Mouse (Mus musculus): ENCODE results near the gene Kcna10. TPM values are rescaled to one million over a fixed set of nuclear protein-coding genes. Genes with fewer than 3 reads are reported as not detected.

Gene Kcna10
- total RNA-seq, 2 experiments from 2014 or later = not detected

DNA sequence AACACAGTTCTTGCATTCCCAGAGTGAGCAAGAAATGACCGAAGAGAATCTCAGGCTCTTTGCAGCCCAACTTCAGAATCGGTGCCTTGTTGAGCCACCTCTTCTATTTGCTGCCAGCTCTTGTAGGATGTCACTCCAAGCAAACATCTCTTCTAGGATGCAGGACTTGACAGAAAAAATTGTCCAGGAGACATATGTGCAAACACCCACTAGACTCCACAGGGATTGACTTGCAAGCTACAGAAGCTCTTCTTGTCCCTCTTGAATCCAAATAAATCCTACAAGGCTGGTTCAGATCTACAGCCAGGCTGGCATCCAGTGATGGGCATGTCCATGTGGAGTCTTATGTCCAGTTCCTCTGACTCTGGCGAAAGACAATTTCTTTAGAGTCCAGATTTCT lies 21.6 kb downstream of the Kcna10 start:
- no peak for DNase-seq

DNA sequence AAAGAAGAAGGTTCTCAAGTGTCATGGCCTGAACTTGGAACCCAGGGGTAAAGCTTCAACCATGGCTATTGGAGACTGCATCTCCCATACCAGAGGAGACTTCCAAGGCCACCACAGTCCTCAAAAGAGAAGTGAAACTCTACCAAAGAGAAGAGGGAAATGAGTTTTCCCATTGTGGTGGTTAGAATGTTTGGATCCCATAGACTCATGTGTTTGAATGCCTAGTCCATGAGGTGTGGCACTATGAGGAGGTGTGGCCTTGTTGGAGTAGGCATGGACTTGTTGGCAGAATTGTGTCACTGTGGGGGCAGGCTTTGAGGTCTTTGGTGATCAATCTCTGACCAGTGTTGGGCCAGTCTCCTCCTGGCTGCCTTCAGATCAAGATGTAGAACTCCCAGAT lies 22.3 kb downstream of the Kcna10 start:
- no peak for DNase-seq

DNA sequence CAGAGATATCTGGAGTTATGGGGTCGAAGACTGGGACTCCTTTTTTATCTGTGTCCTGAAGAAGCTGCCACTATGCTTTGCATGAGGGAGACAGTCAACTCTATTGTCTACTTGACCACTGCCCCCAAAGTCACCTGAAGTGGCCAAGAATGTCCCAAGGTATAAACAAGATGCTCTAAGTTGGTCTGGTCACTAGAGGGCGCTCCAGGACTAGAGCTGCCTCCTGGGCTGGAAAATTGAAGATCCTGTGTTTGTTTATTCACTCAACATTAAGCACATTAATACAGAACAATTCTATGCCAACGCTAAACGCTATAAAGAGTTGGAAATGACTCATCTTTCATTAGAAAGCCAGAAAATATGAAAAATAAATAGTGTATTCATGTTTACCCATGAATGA lies 23.1 kb downstream of the Kcna10 start:
- peak; percentile 56 to 66 for DNase-seq

DNA sequence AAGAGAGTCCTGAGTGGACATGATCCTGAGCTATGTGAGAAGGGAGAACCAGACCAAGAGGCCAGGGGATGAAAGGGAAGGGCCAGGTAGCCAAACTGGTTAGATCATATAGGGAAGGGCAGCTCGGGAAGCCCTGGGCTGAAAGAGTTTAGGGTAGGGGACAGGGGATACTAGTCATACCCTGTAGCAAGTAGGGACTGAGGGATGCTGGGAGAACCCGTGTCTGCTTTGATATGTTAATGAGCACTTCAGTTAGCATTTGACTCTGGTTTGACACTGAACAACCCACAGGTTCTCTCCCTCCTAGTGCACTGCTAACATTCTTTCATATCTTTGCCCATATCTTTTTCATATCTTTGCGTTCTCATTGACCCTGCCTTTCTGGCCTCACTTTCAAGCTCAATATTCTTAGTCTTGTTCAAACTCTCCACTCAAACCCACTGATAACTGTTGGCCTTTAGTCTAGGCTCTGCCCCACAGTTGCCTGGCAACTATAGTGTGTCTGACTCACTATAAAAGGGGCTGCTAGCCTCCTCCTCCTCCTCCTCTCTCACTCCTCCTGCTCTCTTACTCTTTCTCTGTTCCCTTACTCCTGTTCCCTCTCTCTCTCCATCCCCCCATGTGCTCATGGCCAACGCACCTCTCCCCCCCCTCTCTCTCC lies 23.8 kb downstream of the Kcna10 start:
- DNase-seq = no peak

DNA sequence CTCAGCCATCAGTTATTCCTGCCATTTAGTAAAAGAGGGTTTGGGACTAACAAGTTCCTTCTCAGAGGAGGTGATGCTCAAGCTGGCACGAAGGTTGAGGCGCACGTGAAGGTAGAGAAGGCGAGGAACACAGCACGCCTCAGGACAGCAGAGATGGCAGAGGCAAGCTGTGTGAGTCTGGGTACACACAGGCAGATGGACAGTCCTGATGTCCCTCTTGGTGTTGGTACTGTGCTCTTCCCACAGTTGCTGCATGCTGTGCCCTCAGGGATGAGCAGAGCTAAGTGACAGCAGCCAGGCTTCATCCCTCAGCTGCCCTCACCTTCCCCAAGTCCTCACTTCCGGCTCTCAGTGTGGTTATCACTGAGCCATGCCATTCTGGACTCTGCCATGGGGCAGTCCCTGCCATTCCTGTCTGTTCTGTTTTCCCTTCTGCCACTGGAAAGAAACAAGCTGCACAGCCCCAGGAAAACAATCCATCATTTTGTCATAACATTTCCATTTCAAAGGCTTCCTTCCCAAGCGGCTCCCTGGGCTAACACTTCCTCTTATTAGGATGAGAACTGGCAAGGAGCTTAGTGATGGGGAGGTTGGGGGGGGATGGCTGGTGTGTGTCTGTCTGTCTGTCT lies 24.9 kb downstream of the Kcna10 start:
- no peak for DNase-seq

DNA sequence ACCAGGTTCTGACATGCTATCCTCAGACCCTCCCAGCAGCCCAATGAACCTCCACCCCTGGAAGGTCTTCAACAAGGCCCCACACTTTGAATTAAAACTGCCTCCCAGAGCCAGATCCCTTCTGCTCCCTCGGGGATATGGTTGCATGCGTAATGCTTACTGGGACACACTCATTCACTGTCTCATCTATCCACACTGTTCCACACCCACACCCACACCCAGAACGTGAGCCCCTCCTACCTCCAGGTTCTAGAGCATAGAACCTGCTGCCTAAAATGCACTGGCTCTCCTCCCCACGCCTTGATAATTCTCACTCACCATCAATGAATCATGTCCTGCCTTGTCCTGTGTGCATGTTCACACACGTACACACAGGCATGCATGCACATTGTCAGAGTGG lies 31.8 kb downstream of the Kcna10 start:
- DNase-seq = no peak

DNA sequence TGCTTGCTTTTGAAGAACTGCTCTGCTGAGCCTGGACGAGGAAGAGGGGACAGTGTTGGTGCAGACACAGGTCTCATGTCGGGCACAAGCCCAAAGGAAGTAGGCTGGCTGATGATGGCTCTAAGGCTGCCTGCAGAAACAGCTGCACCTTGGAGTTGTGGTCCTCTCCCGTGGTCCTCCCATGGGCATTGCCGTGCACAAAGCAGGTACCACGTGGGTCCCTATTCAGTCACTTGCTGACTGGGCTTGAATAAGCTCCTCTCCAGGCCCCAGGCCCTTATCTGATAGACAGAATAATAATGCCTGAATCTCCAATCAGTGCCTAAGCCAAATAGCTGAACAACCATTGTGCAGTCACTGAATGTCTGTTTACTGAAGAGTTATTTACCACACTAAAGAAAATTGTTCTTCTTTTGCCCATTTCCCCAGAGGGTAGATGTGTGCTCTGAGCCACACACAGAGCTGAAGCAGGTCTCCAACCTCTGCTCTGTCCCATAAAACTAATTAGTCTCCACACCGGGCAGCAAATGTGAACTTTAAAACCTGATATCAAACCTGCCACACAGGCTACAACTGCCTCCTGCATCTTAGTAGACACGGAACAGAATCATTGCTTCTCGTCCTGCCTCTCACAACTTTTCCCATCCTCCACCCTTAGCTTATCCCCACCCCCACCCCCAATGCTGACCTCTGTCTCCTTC lies 33.7 kb downstream of the Kcna10 start:
- no peak for DNase-seq

DNA sequence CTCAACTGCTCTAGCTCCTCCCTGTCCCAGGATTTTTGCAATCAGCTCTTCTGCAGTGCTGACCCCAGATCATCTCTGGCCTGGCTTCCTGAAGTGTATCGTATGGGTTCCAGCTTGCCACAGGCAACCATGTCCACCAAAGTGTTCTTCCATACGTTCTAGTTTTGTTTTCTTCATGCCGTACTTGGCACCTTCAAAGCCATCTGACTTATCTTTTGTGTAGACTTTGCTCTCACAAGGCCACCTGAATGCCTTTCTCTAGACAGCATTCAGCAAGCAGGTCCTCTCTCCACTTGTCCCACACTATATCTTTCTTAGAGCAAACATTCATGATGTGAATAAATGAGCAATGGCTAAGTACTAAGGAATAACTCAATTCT lies 34.2 kb downstream of the Kcna10 start:
- DNase-seq = no peak

DNA sequence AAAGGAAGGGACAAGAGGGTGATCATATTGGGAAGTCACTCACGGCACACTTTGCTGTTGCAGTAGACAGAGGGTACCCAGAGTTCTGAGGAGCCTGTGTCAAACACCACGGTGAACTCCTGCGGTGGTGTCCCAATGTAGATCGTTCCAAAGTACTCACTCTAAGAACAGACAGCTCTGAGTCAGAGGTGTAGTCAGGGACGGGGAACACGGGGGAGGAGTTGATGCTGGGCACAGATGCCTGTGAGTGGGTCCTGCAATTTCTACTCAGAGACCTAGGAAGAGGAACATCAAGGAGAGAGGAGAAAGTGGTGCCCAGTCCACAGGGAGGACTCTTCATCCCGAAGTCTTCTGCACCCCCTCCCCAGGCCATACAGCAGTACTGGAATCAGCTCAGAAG lies 35.7 kb downstream of the Kcna10 start:
- no peak for DNase-seq

DNA sequence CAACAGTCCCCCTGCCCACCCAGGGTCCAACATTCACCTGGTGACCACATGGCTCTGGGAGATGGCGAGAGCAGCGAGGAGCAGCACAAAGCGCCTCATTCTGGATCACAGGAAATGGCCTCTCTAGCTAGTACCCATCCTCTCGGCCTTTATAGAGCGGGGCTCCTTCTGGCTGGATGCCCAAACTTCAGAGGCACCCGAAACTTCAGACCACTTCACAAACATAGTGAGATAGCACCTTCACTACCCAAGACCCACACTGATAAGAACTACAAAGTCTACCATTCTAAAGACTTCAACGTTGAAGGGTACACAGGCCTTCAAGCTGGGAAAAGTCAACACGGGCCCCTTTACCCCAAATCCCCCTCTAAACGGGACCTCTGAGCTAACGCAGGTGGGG lies 38.8 kb downstream of the Kcna10 start, which contains the start of gene Cym:
TSS of gene Cym (minus strand) at position 125 of the 400 bp plus-strand sequence.
- DNase-seq = no peak

DNA sequence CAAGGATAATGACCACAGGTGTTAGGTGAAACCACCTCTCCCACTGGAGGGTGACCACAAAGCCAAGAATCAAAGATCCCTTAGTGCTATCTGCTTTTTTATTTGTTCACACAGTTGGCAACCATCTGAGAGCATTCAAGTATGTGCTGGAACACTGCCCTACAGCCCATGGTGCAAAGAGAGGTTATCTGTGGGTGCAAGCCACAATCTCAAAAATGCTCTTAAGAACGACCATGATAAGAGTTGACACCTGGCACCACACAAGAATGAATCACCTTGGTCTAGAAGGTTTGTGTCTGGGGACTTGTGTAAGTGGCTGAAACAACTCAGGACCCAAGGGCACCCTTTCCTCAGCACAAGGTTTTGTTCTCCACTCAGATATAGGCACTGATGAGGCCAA lies 40.4 kb downstream of the Kcna10 start:
- DNase-seq = no peak

DNA sequence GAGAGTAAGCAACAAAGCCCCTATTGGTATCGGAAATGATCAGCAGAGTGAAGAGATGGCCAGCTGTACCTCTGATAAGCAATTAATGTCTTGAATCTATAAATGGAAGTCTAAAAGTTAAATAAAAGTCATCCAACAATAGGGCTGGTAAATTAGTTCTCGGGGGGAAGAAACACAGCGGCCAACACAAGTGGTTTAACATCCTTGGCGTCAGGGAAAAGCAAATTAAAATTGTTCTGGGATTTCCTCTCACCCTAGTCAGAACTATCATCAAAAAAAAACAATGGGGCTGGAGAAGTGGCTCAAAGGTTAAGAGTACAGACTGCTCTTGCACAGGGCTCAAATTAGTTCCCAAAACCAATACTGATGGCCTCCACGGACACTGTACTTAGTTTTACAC lies 43.0 kb downstream of the Kcna10 start:
- DNase-seq = no peak

DNA sequence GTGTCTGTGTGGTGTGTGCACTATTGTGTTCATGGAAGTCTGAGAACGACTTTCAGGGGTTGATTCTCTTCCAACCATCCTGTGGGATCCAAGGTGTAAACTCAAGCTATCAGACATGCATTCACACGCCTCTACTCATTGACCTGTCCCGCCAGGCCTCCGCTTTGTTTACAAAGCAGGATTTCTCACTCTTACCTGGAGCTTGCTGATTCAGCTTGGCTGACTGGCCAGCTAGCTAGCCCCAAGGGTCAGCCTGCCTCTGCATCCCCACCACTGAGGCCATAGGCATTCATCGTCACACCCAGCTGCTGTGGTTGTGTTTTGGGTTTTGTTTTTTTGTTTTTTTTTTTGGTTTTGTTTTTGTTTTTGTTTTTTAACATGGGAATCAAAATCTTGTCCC lies 46.4 kb downstream of the Kcna10 start:
- DNase-seq = no peak

DNA sequence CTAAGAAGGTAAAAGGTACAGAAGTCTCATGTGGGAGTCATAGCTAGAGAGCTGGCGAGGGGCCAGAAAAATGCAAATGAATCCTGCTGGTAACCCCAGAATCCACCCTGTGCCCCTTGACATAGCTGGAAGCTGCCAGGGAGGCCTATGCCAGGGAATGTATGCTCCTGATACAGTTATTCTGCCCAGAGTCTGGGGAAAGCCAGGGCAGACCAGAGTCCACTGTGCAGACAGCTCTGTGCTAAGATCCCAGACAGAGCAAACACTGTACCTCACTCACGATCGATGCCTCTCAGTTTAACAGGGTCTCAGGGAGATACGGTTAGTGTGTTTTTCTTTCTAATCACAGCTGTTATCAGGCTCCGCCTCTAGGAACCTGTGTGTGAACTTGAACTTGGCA lies 47.0 kb downstream of the Kcna10 start:
- DNase-seq = no peak

DNA sequence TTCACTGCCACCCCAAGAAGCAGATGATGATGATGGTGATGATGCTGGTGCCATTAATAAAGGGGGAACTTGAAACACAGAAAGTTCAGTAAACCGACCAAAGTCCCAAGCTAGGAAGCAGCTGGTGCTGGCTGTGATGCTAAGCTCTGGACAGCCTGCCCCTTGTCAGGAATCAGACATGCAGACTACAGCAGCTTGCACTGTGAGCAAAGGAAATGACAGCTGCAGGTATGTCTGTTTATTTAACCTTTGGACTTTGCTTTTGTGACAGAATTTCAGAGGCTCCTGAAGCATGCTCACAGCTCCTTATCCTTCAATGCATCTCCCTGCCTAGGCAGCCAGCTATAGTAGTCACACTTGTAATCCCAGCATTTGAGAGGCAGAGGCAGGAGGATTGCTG lies 47.7 kb downstream of the Kcna10 start, which contains the start of gene A630076J17Rik:
TSS of gene A630076J17Rik (plus strand) at position 88 of the 400 bp plus-strand sequence.
- DNase-seq = no peak

DNA sequence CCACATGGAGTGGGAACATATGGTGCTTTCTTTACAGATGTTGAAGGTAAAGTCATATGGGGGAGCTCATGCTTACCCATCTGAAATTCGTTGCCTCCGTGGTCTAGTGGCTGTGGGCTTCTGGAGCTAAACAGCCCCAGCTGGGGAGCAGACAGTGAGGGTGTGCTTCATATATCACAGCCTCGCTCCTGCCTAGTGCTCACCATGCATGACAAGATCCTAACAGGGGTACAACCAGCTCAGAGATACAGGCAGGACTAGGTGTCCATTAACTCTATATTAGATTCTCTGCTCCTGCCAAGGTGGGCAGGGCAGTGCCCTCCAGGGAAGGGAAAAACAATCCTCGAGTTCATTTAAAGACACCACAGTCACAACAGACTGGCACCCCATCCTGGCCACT lies 48.3 kb downstream of the Kcna10 start:
- DNase-seq = no peak

DNA sequence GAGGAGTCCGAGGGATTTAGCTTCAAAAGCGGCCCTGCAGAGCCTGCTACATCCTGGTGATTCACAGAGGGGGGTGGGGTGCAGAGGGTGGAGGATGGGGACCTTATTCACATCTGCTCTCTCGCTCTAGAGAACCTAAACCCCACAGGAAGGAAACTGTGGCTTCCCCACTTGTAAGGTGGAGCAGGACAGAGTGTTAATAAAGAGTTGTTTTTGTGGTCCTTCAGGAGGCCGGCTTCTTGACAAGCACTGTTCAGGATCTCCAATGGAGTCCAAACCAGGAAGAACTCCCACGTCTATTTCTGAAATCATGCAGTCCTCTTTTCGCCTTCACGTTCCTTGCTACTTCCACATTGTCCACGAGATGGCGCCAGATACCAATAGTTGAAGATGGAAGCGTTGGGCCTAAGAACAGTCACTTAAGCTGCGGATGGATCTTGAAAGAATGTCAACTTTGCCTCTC lies 50.5 kb downstream of the Kcna10 start:
- DNase-seq = peak; percentile 83 to 84

DNA sequence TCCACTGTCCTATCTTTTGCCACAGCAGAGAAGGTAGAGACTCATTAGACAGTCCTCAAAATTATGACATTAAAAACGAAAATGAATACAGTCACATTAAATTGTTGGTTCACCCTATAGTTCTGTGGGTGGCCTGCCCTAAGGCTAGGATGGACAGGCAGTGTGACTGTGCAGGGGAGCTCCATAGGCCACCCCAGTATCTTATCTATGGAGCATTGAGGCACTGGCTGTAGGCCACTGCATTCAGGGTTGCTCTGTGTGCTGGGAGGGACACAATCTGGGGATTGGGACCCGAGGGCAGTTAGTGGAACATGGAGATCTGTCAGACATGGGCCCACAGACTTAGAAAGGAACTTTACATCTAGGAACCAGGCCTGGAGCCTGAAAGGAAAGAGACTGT lies 51.1 kb downstream of the Kcna10 start:
- no peak for DNase-seq

DNA sequence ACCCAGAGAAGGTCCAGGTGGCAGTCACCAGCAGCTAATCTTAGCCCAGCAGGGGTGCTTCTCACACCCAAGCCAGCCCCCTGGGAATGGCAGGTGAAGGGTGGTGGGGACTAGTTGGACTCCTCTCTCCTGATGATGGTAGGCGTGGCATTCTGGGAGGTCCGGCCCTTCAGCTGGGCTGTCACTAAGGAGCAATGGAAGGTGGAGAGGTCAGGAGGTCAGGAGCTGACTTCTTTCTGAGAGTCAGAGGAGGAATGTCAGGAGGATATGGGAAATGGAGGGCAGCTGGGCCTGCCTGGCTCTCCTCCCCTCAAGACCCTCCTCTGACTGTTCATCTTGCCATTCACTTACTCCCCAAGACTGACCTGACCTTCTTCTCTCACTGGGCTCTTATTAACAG lies 55.2 kb downstream of the Kcna10 start:
- no peak for DNase-seq

DNA sequence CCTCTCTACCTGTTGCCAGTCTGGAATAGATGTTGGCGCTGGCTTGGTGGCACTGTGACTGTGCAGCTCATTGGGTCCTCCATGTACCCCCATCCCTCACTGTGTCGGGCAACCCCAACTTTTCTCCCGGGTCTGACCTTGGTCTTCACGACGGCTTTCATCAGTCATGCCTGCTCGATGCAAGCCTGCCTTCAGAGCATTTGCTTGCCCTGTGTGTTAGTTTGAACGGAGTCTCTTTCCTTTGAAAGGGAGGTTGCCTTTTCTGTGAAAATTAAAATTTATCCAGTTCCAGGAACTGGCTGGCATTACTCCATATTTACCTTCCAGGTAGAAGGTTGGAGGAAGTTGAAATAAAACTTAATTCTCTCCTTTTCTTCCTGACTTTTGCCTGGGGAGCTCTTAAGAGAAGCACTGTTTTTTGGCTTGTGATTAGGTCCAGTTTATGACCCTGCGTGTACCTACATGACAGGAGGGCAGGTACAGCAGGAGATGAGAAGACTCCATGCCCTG lies 55.7 kb downstream of the Kcna10 start:
- DNase-seq = no peak

DNA sequence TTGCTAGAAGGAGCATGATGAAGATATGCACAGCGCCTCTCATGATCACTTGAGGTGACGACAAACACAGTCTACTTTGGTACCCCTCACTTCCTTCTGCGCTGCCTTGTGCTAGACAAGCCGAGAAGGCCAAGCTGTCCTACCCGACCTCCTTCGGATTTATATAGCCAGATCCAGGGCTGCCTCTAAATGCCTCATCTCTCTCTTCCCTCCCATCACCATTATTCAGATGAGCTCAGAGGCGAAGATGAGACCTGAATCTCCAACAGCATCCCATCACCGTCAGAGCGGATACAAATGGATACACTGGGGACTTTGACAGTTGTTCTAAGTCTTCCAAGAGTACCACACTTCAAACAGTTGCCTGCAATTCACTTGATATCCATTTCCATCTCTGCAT lies 56.8 kb downstream of the Kcna10 start, which contains the start of gene Prok1:
TSS of gene Prok1 (minus strand) at position 101 of the 400 bp plus-strand sequence.
- no peak for DNase-seq

DNA sequence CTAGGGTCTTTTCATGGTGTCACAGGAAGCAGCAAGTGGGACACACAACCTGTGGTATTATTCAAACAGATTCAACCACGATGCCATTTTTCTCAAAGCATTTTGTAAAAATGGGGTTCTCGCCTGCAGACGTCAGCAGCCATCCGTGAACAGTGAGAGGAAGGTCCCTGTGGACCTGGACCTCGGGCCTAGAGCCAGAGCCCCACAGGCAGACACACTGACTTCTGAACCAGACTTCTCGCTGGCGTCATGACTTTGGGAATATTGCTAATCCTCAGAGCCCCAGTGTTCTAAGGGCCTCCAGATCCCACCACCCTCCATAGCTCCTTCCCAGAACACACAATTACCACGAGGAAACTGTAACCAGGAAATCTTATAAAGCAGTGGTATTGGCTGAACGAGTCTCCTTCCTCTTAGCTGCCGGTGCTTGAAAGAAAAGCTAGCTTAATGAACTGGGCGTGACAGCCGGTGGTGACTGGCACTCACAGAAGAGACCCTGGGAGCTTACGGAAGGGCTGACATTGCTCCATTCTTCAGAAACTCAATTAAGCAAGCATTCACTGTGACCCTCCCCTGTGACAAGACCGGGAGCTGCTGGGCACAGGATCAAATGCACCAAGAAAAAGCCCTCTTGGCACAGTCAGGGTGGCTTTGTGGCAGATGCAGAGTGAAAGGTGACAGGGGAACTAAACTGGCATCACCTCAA lies 58.7 kb downstream of the Kcna10 start:
- no peak for DNase-seq
